Mouse (Mus musculus): ENCODE results near the gene Serpina12. TPM values are rescaled to one million over a fixed set of nuclear protein-coding genes. Genes with fewer than 3 reads are reported as not detected.

Gene Serpina12
- polyA plus RNA-seq, 1 experiment from 2014 or later = not detected

- no peaks in the 10 kb centered on the region for H3K4me1 ChIP-seq (replicated peaks)
- H3K27ac ChIP-seq = no peak overlapping the region
- 83% methylated on average over 10 of the region's 10 CpGs for WGBS
- no peak overlapping the region for H3K4me2 ChIP-seq (replicated peaks)
- no peaks in the 10 kb centered on the region for H3K27me3 ChIP-seq
- H3K4me3 ChIP-seq (replicated peaks) = no peak overlapping the region
- no peaks in the 10 kb centered on the region for H3K36me3 ChIP-seq
- no peak overlapping the region for H3K9ac ChIP-seq (replicated peaks)
- no peak for ATAC-seq
- no peaks in the 10 kb centered on the region for H3K9me3 ChIP-seq
Observed at GRCm38 (mm10) chr12:104002569-104003237, 41.5 kb downstream of the Serpina12 start.

- H3K4me1 ChIP-seq (replicated peaks) = no peaks in the 10 kb centered on the region
- no peaks in the 10 kb centered on the region for H3K9me3 ChIP-seq
- H3K27me3 ChIP-seq = no peaks in the 10 kb centered on the region
- no peak overlapping the region for H3K4me2 ChIP-seq (replicated peaks)
- H3K27ac ChIP-seq = no peak overlapping the region
- no peak for ATAC-seq
- WGBS = 92% methylated on average over 3 of the region's 3 CpGs
- H3K36me3 ChIP-seq = no peaks in the 10 kb centered on the region
- H3K4me3 ChIP-seq (replicated peaks) = no peak overlapping the region
- no peak overlapping the region for H3K9ac ChIP-seq (replicated peaks)
Observed at GRCm38 (mm10) chr12:104000594-104000993, 43.6 kb downstream of the Serpina12 start.

- WGBS = 76% methylated on average over 8 of the region's 8 CpGs
- no peak overlapping the region for H3K4me2 ChIP-seq (replicated peaks)
- no peak overlapping the region for H3K9ac ChIP-seq (replicated peaks)
- H3K27me3 ChIP-seq = no peaks in the 10 kb centered on the region
- H3K4me1 ChIP-seq (replicated peaks) = no peaks in the 10 kb centered on the region
- H3K27ac ChIP-seq = no peak overlapping the region
- no peaks in the 10 kb centered on the region for H3K9me3 ChIP-seq
- no peak for ATAC-seq
- no peak overlapping the region for H3K4me3 ChIP-seq (replicated peaks)
- no peaks in the 10 kb centered on the region for H3K36me3 ChIP-seq
Observed at GRCm38 (mm10) chr12:103999611-104000010, 44.6 kb downstream of the Serpina12 start.

- no peak overlapping the region for H3K27ac ChIP-seq
- no peaks in the 10 kb centered on the region for H3K27me3 ChIP-seq
- no peaks in the 10 kb centered on the region for H3K4me1 ChIP-seq (replicated peaks)
- no peaks in the 10 kb centered on the region for H3K36me3 ChIP-seq
- ATAC-seq = no peak
- H3K9ac ChIP-seq (replicated peaks) = no peak overlapping the region
- H3K4me3 ChIP-seq (replicated peaks) = no peak overlapping the region
- H3K4me2 ChIP-seq (replicated peaks) = no peak overlapping the region
- H3K9me3 ChIP-seq = no peaks in the 10 kb centered on the region
- 63% methylated on average over 2 of the region's 2 CpGs for WGBS
Observed at GRCm38 (mm10) chr12:103996513-103996912, 47.7 kb downstream of the Serpina12 start.

GRCm38 (mm10) chr12:103995292-103996072 is 48.8 kb downstream of the Serpina12 start:
- H3K4me2 ChIP-seq (replicated peaks) = no peak overlapping the region
- no peaks in the 10 kb centered on the region for H3K27me3 ChIP-seq
- no peaks in the 10 kb centered on the region for H3K4me1 ChIP-seq (replicated peaks)
- H3K9me3 ChIP-seq = no peaks in the 10 kb centered on the region
- 41% methylated on average over 5 of the region's 5 CpGs for WGBS
- no peak overlapping the region for H3K27ac ChIP-seq
- H3K4me3 ChIP-seq (replicated peaks) = no peak overlapping the region
- peak; percentile 55; the same call in 1 of the 2 replicates for ATAC-seq
- H3K9ac ChIP-seq (replicated peaks) = no peak overlapping the region
- H3K36me3 ChIP-seq = no peaks in the 10 kb centered on the region

- WGBS = 80% methylated on average over 7 of the region's 7 CpGs
- H3K27me3 ChIP-seq = no peaks in the 10 kb centered on the region
- H3K4me2 ChIP-seq (replicated peaks) = no peak overlapping the region
- no peak overlapping the region for H3K4me3 ChIP-seq (replicated peaks)
- ATAC-seq = no peak
- H3K27ac ChIP-seq = no peak overlapping the region
- no peaks in the 10 kb centered on the region for H3K4me1 ChIP-seq (replicated peaks)
- no peaks in the 10 kb centered on the region for H3K36me3 ChIP-seq
- no peaks in the 10 kb centered on the region for H3K9me3 ChIP-seq
- no peak overlapping the region for H3K9ac ChIP-seq (replicated peaks)
Observed at GRCm38 (mm10) chr12:103992945-103993344, 51.3 kb downstream of the Serpina12 start.

GRCm38 (mm10) chr12:103989857-103990256 is 54.4 kb downstream of the Serpina12 start, which contains the start of gene Serpina11:
Gene Serpina11, minus strand, starts transcription at chr12:103989957.
- no peaks in the 10 kb centered on the region for H3K9me3 ChIP-seq
- no peak within 1 kb of the TSS for H3K9ac ChIP-seq (replicated peaks)
- ATAC-seq = no peak
- H3K36me3 ChIP-seq = no peaks in the 10 kb centered on the region
- H3K4me3 ChIP-seq (replicated peaks) = no peak within 1 kb of the TSS
- no peak within 1 kb of the TSS for H3K27ac ChIP-seq
- WGBS = 95% methylated on average over 6 of the region's 6 CpGs
- H3K4me2 ChIP-seq (replicated peaks) = no peak within 1 kb of the TSS
- no peaks in the 10 kb centered on the region for H3K4me1 ChIP-seq (replicated peaks)
- no peaks in the 10 kb centered on the region for H3K27me3 ChIP-seq

GRCm38 (mm10) chr12:103989514-103989767 is 54.8 kb downstream of the Serpina12 start:
- no peaks in the 10 kb centered on the region for H3K36me3 ChIP-seq
- 71% methylated on average over 2 of the region's 2 CpGs for WGBS
- no peak overlapping the region for H3K4me2 ChIP-seq (replicated peaks)
- ATAC-seq = no peak
- no peaks in the 10 kb centered on the region for H3K4me1 ChIP-seq (replicated peaks)
- no peaks in the 10 kb centered on the region for H3K27me3 ChIP-seq
- H3K27ac ChIP-seq = no peak overlapping the region
- no peak overlapping the region for H3K4me3 ChIP-seq (replicated peaks)
- H3K9ac ChIP-seq (replicated peaks) = no peak overlapping the region
- H3K9me3 ChIP-seq = no peaks in the 10 kb centered on the region

- 68% methylated on average over 14 of the region's 14 CpGs for WGBS
- no peak overlapping the region for H3K27ac ChIP-seq
- H3K4me2 ChIP-seq (replicated peaks) = no peak overlapping the region
- H3K4me3 ChIP-seq (replicated peaks) = no peak overlapping the region
- no peaks in the 10 kb centered on the region for H3K9me3 ChIP-seq
- no peak for ATAC-seq
- no peaks in the 10 kb centered on the region for H3K27me3 ChIP-seq
- no peaks in the 10 kb centered on the region for H3K36me3 ChIP-seq
- H3K9ac ChIP-seq (replicated peaks) = no peak overlapping the region
- H3K4me1 ChIP-seq (replicated peaks) = no peaks in the 10 kb centered on the region
Observed at GRCm38 (mm10) chr12:103988754-103989513, 55.3 kb downstream of the Serpina12 start.

- ATAC-seq = no peak
- H3K27ac ChIP-seq = no peak overlapping the region
- H3K9me3 ChIP-seq = no peaks in the 10 kb centered on the region
- no peak overlapping the region for H3K4me3 ChIP-seq (replicated peaks)
- H3K4me1 ChIP-seq (replicated peaks) = no peaks in the 10 kb centered on the region
- H3K4me2 ChIP-seq (replicated peaks) = no peak overlapping the region
- no peak overlapping the region for H3K9ac ChIP-seq (replicated peaks)
- H3K27me3 ChIP-seq = no peaks in the 10 kb centered on the region
- H3K36me3 ChIP-seq = no peaks in the 10 kb centered on the region
- 72% methylated on average over 5 of the region's 5 CpGs for WGBS
Observed at GRCm38 (mm10) chr12:103985868-103986267, 58.4 kb downstream of the Serpina12 start.

- no peak overlapping the region for H3K4me3 ChIP-seq (replicated peaks)
- H3K9ac ChIP-seq (replicated peaks) = no peak overlapping the region
- no peaks in the 10 kb centered on the region for H3K36me3 ChIP-seq
- no peaks in the 10 kb centered on the region for H3K27me3 ChIP-seq
- H3K4me1 ChIP-seq (replicated peaks) = no peaks in the 10 kb centered on the region
- H3K4me2 ChIP-seq (replicated peaks) = no peak overlapping the region
- no peak overlapping the region for H3K27ac ChIP-seq
- no peak for ATAC-seq
- WGBS = 66% methylated on average over 4 of the region's 4 CpGs
- no peaks in the 10 kb centered on the region for H3K9me3 ChIP-seq
Observed at GRCm38 (mm10) chr12:103984935-103985334, 59.3 kb downstream of the Serpina12 start.

GRCm38 (mm10) chr12:103981646-103982360 is 62.4 kb downstream of the Serpina12 start:
- no peaks in the 10 kb centered on the region for H3K9me3 ChIP-seq
- 80% methylated on average over 7 of the region's 7 CpGs for WGBS
- H3K36me3 ChIP-seq = no peaks in the 10 kb centered on the region
- H3K27me3 ChIP-seq = no peaks in the 10 kb centered on the region
- H3K9ac ChIP-seq (replicated peaks) = no peak overlapping the region
- H3K27ac ChIP-seq = no peak overlapping the region
- no peaks in the 10 kb centered on the region for H3K4me1 ChIP-seq (replicated peaks)
- no peak overlapping the region for H3K4me2 ChIP-seq (replicated peaks)
- H3K4me3 ChIP-seq (replicated peaks) = no peak overlapping the region
- no peak for ATAC-seq

All from midbrain, embryonic 13.5 days (tissue).